Mouse (Mus musculus) ZHBTc4 (cell line): ENCODE measurements around the gene Fam83e.

Source experiments
- DNase-seq: peaks from one replicate; pipeline ENCODE4 v3.0.0-alpha.2; 2011; ENCODE audit warnings: low read depth, low spot score

Fam83e gene

DNA sequence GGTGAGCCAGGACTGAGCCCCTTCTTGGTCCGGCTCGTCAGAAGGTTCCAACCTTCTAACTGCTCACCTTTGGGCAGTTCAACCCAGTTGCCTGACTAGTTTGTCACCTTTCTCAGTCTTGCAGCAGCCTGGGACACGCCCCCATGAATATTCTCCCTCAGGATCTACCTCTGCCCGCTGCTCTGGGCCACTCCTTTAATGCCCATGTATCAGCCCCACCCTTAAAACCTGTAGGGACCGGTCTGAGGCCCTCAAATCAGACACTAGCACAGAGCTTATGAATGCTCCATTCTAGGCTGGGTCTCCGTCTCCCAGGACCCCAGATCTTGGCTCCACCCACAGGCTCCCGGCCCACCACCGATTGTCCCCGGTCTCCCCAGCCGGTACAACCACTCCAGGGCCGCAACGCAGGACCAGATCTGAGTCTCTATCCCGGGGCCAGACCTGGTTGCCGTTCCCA is 6.4 kb upstream of the Fam83e start:
- peak; percentile 86 for DNase-seq

DNA sequence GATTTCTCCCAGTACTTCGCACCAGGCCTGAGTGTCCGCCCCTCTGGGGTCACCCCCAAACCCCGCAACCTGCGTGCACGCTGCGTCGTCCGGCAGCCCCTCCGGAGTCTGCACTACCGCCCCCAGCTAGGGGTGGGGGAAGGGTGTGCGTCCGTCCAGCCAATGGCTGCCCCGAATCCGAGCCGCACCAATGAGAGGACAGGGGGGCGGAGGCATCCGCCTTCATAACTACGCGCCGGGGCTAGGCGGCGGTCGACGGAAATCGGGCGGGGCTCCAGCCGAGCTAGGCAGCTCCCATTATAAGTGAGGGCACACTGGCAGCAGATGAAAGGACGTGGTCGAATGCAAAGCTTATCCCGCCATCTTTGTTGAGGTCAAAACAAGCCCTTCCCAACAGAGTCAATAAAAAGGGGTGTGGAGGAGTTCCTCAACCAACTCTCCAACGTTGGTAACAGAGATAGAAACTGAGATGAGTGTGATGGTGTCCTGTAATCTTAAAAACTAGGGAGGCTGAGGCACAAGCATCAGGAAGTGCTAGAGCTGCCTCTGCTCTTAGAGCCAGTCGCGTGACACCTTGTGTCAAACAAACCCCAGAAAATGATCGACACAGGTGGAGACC is 5.8 kb upstream of the Fam83e start, which contains the start of gene Rpl18:
Gene Rpl18 (plus strand): TSS at position 368 of the 619 bp plus-strand sequence.
- peak; percentile 99 for DNase-seq

DNA sequence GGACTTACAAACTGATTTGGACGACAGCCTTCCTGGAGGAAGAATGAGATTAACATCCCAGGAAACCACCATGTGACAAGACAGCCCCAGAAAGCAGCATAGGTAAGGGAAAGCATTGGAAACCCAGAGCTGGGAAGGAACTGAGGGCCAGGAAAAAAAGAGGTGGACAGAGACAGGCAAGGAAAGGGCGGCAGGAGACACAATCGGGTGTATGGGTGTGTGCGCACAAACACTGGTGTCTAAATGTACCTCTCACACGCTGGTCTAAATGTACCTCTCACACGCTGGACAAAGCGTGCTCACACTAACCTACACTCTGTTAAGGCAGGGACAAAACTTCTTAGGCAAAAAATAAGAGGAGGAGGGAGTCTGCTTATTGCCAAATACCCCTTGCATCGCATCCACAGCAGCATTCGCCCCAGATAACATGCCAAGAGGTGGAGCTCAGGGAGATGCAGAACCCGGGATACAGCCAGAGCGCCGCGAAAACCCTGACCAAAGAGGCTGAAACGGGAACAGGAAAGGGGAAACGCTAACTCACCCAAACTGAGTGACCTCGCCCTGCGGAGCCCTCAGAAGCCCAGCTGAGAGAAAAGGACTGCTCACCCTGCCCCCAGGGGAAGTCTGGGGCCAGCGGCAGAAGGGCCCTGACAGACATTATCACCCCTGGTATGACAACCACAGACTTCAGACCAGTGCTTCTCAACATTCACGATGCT is 5.1 kb upstream of the Fam83e start:
- DNase-seq, result no peak

DNA sequence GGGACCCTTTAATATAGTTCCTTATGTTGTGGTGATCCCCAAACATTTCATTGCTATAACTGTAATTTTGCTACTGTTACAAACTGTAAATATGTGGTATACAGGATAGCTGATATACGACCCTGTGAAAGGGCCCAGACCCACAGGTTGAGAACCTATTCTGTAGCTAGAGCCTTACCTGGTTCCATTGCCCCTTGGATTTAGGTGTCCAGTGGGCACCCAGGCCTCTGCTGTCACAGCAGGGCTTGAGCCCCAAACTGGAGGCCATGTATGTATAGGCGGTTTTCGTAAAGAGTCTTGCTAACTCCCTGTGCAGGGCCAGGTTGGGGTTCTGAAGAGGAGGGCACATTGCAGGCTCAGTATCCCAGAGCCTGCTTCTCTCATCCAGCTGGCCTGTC is 4.6 kb upstream of the Fam83e start:
- no peak for DNase-seq

DNA sequence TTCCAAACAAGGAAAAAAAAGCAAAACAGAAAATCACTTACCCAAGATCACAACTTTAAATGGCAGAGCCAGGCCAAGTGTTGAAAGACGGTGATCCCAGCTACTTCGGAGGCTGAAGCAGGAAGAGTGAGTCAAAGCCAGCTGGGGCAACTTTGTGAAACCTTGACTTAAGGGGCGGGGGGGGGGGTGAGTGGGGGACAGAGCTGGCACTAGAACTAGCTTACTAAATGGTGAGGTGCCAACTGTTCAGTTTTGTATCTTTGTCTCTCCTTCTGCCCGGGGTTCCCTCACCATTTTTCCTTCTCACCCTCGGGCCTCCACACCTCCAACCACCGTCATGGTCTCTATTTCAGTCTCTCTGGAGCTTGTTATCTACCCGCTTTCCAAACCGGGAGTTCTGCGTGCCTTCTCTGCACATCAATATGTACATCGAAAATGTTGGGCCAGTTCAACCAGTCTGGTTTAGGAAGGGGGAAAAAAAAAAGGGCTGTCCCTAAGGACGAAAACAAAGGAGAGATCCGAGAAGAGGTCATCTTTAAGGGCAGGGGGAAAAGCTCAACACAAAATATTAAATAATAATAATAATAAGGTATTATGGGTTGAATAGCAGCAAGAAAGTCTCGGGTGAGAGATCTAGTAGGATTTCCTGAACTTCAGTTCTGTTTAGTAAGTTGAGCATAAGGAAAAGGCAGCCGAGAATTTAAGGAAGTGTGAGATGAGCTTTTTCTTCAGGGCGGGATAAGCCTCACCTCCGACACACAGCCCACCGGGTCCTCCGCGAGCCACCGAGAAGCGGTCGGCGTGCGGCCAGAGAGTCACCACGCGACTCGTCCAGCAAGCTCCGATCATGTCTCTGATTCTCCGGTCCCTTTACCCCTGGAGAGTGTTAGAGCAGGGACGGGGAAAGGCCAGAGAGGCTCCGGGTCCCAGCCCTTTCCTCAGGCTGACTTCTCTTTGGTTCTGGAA is 3.8 kb upstream of the Fam83e start:
- no peak for DNase-seq

DNA sequence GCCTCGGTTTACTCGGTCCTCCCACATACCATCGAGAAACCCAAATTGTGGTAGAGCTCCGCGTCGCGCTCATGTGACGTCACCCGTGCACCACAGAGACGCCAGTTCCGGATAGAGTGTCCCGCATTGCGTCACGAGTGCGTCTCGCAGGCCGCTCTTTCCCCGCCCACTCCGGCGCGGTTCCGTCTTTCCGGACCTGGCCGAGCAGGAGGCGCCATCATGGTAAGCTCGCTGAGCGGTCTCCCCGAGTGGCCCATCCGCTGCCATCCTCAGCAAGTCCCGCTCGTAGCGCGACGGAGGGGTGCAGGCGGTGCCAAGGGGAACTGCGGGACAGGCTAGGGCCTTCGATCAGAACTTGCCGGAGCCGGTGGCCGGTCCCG is 3.1 kb upstream of the Fam83e start, which contains the start of gene Sphk2:
Gene Sphk2 (minus strand): TSS at position 85 of the 380 bp plus-strand sequence.
- DNase-seq, result peak; percentile 99

DNA sequence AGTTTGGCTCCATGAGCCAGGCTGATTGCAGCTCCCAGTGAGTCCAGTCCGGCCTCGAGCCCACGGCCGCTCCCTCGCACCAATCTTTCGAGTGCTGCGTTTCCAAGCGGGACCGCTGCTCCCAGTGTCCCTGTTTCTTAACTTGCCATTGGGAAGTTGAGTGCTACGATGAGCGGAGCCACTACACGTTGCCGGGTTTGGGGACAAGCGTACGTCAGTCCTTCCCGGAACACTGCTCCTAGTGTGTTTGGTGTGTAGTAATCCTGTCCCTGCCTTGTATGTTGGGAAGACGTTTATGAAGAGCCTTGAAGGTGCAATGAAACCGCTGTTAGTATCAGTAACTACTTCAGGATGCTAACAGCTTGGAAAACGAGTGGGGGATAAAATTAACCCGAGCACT is 2.7 kb upstream of the Fam83e start:
- DNase-seq, result no peak

DNA sequence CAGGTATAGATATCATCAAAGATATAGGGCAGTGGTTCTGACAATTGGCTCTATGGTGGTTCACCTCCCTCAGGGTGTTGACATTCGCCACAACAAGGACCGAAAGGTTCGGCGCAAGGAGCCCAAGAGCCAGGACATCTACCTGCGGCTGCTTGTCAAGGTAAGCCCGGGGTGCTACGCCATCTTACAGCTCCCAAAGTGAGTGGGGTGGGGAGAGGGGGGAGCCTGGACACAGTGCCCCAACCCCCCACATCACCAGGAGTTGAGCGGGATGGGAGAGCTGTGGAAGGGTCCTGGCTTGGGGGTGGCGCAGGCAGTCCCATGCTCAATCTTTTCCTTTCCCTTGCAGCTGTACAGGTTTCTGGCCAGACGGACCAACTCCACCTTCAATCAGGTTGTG is 1.8 kb upstream of the Fam83e start:
- peak; percentile 43 for DNase-seq

DNA sequence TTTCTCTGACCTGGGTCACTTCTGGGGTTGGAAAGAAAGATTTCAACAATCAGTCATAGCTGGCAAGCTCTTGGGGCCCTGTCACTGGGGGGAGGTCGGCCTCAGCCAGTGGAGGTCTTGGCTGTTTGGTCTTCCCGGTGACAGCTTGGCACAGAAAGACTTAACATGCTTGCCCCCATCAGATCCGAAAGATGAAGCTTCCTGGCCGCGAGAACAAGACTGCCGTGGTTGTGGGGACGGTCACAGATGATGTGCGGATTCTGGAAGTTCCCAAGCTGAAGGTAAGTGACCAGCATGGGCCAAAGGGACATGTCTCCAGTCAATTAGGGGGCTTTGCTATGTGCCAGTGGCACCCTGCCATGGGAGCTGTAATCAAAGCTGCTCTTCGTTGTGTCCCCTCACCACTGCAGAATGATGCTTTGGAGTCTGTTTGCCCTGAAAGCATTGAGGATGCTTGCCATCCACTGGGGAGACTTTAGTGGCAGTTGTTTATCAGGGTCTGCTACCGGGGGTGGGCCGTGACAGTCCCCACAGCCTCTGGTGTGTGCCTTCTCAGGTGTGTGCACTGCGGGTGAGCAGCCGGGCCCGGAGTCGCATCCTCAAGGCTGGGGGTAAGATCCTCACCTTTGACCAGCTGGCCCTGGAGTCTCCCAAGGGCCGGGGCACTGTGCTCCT is 1.1 kb upstream of the Fam83e start:
- DNase-seq, result peak; percentile 32

DNA sequence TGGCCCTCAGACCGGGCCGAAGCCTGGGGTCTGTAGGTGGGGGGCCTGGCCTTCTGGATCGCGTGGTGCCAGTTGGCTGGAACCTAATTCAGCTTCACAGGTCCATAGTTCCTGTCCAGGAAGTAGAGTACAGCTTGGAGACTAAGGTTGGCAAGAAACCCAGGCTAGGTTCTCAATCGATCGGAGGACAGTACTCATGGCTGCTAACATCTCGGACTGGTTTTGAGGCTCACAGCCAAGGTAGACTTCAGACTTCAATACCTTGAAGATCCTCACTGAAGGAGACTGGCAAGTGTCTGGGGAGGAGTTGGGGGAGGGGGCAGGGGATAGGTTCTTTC is 191 bp downstream of the Fam83e start:
- no peak for DNase-seq

DNA sequence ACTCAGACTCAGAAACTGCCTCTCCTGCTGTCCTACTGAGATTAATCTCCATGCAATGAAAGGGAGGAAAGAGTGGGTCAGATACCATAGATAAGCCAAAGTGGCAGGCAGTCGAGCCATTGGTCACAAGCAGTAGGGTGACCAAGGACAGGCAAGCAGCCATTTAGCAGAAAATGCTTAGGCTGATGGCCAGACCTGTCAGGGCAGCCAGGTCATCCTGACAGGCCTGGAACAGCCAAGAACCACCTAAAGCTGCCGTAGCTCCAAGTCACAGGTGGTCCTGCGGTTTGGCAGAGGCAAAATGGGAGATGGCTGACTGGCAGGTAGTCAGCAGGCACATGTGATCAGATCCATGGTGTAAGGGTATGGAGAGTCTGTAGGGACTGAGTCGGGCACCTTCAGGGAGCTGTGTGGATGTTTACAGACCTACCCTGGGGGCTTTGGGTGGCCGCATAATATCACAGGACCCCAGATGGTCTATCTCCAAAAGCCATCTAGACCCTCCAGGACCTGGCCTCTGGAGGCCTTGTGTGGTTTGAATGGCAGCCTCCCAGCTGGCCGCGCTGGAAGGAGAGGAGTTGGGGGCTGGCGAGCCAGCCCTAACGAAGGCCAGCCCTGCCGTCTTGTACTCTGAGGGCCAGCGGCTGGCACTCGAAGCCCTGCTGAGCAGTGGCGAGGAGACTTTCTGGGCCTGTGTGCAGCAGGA is 783 bp downstream of the Fam83e start:
- peak; percentile 35 for DNase-seq

DNA sequence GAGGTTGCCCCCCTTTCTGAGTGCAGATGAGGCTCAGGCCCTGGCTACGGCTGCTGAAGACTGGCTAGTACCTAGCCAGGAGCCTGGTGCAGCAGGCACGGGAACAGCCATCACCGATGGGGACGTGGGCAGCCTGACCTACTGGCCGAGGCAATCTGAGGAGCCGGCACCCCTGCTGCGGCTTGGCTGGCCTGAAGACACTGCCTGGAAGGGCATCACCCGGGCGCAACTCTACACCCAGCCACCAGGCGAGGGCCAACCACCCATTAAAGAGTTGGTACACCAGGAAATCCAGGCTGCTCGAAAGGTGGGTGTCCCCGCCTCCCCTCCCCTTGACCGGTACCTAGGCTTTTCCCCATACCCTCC is 1.3 kb downstream of the Fam83e start:
- peak; percentile 55 for DNase-seq

DNA sequence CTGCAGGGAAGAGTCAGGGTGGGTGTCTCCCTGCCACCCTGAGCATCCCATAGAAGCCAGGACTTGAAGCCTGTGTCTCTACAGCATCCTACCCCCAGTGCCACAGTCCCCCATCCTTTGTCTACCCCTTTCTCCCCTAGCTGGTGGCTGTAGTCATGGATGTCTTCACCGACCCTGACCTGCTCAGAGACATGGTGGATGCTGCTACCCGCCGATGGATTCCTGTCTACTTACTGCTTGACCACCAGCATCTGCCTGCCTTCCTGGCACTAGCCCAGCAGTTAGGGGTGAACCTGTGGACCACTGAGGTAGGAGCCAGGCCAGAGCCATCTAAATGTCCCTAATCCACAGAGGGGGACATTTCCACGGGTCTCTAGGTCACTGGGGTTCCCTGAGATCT is 2.3 kb downstream of the Fam83e start:
- no peak for DNase-seq

DNA sequence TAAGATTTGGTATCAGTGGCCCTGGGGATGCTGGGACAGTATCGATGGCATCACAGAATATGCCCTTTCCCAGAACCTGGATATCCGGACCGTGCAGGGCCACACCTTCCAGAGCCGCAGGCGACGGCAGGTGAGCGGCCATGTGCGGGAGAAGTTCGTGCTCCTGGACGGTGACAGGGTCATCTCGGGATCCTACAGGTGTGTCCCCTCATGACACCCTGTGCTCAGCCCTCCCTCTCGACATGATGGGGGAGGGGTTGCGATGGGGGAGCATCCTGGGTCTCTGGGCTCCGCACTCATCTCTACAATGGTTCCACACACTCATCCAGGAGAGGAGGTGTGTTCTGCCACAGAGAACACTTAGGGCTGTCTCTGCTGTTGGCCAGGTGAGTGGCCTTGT is 2.8 kb downstream of the Fam83e start:
- DNase-seq, result no peak

DNA sequence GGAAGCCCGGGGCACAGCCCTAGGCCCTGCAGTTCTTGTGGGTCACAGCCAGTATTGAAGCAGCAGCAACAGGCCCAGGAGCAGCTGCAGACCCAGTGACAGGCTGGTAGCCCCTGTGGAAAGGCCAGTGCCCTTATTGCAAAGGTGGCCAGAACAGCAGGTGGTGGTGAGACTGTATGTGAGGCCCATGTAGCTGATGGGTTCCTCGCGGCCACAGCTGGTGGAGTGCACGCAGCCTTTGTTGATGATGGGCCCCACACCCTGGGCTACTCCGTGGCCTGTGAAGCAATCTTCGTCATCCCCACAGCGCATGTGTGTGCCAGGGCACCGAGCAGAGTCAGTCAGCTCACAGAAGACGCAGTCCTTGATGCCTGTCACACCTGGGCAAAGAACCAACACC is 4.1 kb downstream of the Fam83e start:
- DNase-seq, result peak; percentile 26

DNA sequence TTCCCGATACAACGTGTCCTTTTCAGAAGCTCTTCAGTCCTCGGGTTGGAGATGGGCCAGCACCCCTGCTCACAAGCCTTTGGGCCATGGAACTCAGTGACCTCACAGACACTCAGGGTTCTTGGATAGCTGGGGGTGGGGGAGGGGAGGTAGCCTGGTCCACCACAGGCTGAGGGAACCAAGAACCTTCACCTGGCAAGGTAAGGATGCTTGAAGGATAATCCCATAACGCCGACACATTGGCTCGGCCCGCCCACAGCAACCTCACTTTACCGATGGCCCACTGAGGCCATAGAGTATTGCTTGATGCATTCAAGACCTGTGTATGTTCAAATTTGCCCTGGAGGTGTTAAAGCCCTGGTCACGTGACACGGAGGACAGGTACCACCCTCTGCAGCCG is 4.7 kb downstream of the Fam83e start, which contains the start of gene Spaca4:
Gene Spaca4 (minus strand): TSS at position 101 of the 400 bp plus-strand sequence.
- DNase-seq, result peak; percentile 34

DNA sequence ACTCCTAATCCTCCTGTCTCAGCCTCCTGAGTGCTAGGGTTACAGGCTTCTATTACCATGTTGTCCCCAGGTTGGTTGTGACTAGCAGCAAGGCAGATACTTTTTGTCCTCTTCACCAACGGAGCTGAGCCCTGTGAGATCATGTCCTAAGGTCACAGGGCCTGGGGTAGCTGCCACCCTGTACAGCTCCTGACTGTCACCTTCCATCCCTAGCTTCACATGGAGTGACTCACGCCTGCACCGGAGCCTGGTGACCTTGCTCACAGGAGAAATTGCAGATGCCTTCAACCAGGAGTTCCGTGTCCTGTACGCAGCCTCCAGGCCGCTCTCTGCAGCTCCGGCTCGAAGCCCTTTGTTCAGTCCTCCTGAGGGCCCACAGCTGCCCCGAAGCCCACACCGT is 5.4 kb downstream of the Fam83e start:
- no peak for DNase-seq

DNA sequence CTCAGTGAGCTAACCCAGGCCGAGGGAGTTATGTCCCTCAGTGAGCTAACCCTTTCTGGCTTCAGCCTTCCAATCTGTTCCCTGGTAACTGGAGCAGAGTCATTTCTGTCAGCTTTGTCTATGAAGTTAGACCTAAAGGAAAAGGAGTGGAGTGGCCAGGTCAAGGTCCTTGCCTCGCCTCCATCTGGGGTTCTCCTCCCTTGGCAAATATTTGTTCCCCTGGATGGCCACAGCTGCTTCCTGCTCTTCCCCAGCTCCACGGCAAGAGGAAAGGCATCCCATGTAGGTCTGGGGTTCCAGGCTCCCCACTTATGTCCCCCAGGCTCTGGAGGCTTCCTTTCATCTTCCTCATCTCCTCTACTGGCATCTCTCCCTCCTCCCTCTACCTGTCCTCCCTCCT is 6.6 kb downstream of the Fam83e start:
- no peak for DNase-seq

DNA sequence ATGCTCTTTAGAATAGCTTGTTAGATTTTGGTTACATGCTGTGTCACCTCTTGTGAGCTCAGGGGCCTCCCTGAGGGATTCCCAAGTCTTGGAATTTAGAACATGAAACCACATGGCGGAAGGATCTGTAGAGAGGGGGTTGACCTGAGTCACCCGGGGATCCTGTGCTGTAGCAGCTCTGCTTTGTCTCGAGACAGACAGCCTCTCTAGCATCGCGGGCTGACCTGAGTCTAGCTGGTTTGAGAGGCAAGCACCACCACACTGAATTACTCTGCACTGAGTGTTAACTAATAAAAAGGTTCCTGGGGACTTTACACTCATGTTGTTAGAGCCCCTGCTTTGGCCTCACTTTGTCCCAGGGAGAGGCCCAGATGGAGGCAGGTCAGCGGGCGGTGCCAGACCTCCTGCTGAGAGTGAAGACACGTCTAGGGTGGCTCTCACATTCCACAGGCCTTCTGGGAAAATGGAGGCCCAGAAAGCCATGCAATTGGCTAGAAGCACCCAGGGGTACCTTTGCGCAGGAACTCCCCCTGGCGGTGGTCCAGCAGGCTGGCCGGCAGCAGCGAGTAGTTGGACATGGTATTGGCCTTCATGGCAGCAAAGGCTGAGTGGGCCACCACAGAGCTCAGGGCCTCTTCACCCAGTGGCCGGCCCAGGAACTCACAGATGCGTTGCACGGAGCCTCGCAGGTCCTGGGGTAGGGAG is 9.9 kb downstream of the Fam83e start:
- peak; percentile 94 for DNase-seq

DNA sequence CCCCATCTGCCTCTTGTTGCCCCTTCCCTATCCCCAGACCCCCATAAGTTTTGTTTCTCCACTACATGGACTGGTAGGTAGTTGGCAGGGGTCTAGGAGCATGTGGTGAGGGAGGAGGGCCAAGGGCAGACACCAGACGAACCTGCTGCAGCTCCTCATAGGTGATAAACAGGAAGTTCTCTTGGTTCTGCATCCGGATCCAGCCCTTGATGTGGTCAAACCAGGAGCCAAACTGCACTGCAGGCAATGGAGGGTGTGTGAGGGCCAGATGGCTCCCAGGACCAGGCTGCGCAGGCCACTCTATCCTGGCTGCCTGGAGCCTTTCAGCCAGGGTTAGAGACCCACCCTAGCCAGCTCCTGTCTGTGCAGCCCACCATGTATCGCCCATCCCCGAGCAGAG is 12.5 kb downstream of the Fam83e start:
- no peak for DNase-seq
